Mouse (Mus musculus): ENCODE results near the gene Mrpl23.
A peak's percentile ranks its signal among the peaks of the same experiment; 100 is the strongest.

Gene Mrpl23

DNA sequence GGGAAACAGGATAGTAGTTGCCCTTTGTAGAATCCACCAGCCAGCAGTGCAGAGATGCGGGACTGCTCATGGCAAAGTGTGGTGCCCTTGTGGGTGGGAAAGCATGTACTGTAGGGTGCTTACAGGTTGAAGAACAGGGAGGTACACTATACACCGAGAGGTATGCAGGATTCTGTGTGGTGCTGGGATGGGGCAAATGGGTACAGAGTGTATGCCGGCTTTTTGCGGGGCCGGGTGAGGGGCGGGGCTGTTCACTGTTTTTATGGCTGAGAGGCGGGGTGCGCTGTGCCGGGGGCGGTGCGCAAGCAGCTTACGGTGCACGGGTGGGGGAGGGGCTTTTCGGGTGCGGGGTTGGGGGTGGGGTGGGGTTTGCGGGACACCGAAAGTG, at the start of gene Mrpl23:
Mrpl23 (plus strand) TSS at position 16 of the 388 bp plus-strand sequence.
- DNase-seq, result no peak

DNA sequence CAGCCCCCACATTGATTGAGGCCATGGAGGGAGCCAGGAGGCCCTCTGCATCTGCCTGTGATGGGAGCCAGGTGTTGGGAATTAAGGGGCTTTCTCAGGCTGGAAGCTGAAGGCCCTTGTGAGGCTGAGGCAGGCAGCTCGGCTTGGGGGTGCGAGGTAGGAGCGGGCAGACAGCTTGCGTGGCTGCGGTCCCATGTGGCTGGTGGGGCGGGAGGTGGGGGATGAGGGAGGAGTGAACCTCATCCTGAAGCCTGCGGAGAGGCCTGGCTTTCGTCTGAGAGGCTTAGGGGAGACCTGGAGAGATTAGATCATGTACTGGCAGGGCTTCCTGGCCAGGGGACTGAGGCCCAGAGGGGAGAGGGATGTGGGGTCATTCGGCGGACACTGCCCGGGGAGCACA, 49.4 kb upstream of the Mrpl23 start:
- no peak for DNase-seq

DNA sequence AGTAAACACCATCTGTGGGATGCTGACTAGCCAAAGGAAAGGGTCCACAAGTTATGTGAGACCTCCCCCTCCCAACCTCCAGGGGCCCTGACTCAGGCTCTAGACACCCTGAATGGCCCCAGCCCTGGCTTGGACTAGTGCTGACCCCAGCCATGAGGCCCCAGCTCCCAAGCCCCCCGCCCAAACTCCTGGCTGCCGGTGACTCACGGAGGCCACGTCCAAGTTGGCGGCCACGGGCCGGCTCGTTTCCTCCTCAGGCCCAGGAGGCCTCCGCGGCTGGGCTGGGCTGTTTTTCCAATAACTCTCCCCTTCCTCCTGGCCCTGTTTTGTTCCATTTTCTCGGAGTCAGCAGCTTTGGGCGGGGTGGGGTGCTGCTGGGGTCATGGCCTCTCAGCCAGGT, 47.7 kb upstream of the Mrpl23 start:
- no peak for DNase-seq

DNA sequence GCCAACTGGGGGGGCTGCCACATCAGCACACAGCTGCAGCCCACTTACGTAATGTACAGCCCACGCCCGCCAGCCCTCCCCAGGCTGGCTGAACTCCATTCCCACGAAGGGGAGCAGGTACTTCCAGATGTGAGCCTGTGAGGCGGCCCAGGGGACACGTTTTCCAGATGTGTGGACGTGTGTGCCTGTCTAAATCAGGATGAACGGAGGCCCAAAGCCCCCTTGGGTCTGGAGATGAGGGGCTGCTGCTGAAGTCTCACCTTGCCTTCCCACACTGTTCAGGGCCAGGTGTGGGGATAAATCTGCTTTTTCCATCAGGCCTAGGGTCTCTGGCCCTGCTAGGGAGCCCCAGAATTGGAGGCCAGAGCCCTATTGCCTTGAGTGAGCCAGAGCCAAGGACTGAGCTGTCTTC, 45.7 kb upstream of the Mrpl23 start:
- DNase-seq, result no peak

DNA sequence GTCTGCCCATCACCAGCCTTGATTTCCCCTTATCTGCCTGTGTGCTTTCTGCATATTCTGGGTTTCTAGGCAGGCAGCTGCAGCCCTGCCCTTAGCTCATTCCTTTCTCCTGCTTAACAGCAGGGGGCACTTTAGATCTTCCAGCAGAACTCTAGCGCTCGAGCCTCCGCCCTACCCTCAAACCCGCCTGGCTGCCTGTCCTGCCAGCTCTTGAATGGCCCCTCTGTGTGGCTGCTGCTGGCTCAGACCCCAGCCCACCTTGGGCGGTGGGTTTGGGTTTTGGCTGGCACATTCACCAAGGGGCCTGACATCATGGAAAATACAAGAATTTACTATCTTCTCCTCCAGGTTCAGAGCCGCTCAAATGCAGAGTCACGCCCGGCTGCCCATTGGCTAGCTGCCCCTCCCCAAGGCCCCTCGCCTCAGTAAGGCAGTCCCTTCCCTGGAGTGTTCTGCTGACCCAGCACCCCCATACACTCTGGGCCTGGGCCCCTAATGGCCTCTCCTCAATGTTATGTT, 45.1 kb upstream of the Mrpl23 start:
- no peak for DNase-seq

DNA sequence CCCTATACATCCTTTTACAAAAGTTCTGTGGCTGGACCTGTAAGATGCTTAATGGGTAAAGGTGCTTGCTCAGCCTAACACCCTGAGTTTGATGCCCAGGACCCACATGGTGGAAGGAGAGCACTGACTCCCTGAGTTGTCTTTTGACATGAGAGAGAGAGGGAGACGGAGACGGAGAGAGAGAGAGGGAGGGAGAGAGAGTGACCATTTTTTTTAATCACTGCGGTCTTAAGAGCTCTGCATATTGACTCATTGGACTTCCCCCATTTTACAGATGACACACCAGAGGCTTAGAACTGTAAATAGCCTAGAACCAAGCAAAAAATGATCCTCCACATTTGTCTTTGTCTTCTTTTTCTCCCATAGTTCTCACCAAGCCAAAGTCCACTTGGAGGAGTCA, 44.4 kb upstream of the Mrpl23 start:
- DNase-seq, result no peak

DNA sequence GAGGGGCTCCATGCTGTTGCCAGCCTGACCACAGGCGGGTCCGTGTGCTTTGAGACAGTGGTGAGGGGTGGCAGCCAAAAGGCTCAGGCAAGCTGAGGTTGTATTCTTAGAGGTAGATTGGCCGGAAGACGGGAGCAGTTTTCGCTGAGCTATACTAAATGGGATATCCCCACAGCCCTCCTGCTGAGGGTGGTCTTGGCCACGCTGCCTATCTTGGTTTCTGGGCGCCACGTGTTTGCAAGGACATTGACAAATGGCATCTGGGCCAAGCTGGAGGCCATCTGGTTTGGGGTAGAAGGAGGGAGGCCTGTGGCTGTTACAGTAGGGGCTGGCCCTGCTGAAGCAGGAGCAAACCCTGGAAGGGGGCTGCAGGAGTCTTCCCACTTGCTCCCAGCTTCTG, 39.0 kb upstream of the Mrpl23 start:
- DNase-seq, result no peak

DNA sequence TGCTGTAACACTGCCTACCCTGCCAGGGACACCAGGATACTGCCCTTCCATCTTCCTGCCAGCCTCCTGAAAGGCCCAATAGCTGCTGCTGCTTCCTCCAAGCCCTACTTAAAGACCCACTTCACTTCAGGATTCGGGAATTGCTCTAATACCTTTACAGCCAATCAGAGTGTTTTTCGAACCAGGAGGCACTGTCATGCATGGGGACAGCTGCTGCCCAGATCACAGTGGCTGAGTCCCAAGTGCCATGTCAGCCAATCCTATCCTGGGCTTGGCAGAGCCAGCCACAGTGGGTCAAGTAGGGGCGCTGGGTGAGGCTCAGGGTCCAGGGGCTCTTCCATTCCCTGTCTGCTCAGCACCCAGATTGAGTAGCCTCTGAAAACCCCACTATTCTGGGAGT, 36.3 kb upstream of the Mrpl23 start:
- DNase-seq, result no peak

DNA sequence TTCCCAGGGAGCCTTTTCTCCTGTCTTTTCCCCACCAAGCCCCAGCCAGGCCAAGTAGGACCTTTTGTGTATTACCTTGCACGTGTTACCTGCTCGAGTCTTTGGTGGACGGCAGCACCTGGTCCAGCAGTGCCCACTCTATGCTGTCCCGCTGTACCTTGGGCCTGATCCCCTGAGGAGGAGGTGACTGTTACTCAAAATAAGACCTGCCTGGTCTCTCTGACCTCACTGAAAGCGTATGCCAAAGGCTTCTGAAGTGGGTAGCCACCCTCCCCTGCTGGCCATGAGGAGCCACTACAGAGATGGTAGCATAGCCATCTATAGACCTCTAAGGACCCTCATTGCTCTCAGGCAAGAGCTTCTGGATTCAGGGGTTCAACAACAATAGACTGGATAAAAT, 35.7 kb upstream of the Mrpl23 start:
- DNase-seq, result no peak

DNA sequence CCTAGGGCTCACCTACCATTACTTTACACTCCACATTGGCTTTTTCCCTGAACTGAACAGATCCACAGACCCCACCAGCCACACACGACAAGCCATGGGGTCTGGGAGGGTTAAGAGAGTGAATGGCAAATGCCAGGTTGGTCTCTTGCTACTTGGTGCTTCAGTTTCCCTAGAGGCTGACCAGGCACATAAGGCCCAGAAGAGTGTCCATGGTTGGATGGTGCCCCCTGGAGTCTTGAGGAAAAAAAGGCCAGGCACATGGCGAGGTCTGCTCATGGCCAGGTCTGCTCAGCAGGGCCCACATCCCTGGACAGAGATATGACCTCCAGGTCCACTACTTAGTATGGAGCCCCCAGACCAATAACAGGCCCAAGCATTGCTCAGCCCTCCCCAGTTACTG, 34.7 kb upstream of the Mrpl23 start:
- peak; percentile 56 for DNase-seq

DNA sequence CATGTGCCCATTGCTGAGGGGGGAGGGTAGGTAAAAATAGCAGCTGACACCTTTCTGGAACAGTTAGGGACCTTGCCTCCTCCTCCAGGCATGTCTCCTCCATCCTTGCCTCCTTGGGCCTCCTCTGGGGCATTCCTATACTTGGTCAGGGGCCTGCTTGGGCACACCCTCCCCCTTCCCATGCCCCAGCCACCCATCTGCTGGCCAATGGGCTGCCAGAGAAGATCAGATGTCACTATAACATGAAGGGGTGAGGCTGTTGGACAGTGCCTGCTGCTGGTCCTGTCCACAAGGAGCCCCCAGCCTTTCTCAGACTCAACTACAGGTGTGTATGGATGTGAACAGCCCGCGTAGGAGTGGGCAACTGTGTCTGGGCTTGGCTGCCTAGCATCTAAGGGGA, 33.9 kb upstream of the Mrpl23 start, which contains the start of gene Tnnt3:
Tnnt3 (plus strand) TSS at position 262 of the 400 bp plus-strand sequence.
- no peak for DNase-seq

DNA sequence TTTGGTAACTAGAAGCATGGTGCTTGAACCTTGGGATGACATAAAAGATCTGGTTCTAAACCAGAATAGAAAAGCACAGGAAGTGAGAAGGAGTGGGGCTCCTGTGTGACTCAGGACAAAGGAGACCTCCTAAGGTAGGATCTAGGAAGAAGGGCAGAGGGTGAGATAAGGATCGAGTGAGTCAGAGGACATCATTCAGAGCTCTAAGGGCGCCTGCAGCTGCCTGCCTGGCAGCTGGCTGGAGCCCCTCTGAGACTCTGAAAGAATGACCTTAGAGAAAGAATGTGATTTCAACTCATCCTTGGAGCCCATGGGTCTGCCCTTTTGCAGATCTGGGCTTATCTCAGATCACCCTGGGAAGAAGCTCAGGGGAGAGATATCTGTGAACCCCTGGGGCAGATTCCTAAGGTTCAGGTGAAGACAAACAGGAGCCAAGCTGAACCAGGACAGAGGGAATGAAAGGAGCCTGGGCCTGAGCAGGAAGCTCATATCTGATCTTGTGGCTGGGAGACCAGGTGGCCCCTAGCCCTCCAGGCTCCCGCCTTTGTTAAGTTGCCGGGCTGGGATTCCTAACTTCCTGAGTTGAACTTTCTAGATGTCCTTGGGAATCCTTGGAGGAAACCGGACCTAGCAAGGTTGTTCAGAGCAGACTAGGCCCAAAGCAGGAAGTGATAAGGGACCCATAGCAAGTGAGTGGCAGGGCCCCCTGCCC, 33.3 kb upstream of the Mrpl23 start:
- DNase-seq, result no peak

DNA sequence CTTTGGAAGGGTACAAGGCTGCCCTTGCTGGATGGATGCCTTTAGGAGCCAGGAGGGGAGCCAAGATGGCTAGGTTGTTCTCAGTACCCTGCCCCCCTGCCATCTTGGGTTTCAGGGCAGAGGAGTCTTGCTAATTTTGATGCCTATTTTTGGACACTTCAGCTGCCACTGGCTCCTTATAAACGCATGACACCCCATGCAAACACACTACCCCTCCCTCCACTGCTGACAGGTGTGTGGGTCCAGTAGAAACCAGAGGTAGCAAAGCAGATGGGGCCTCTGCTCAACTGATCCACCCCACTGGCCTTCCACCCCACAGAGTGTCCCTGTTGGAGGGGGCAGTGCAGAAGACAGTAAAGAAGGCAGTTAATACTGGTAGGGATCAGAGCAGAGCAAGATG, 32.5 kb upstream of the Mrpl23 start:
- no peak for DNase-seq

DNA sequence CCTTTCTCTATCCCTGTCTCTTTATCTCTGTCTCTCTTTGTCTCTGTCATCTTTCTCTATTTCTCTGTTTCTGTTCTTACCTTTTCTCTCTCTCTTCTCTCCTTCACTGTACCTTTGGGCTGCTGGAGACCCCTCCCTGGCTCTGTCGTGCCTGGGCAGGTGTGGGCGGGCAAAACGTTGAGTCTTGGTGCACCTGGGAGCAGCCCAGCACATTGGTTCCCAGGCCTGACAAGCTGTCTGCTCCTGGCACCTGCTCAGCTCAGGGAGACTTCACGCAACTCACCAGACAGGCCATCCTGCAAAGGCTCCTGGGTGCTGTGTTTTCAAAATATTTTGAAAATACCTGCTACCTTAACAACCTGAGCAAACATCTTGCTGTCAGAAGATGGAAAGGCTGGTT, 29.3 kb upstream of the Mrpl23 start:
- DNase-seq, result no peak

DNA sequence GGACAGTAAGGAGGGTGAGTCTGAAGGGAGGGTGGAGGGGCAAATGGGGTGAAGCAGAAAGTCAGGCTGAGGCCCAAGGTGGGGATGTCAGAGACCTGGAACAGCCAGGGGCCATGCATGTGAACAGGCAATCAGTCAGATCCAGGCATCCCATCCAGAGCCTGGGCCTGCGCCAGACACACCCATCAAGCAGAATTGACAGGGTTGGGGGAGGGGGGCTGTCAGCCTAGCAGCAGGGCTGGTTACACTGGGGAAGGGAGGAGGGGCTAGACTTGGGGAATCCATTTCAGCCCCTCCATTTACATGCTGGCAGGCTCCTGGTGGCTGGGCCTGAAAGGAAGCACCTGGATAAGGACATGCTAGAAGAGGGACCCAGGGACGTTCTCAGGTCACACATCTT, 26.5 kb upstream of the Mrpl23 start:
- no peak for DNase-seq

DNA sequence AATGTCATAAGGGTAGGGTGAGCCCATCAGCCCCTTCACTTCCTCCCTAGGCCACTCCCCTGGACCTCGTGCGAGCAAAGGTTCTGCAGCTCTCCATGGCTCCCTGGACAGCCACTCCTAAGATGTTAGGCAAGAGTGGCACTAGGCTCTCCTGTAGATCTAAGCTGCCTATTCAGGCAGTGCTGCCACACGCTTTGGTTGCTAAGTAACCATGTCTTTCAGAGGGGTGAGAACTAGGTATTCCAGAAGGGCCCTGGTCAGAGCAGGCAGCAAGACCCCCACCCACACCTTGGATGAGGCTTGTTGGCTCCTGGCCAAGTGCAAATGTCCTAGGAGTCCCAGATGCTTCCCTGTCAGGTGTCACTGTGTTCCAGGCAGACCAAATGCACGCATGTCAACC, 26.0 kb upstream of the Mrpl23 start:
- no peak for DNase-seq

DNA sequence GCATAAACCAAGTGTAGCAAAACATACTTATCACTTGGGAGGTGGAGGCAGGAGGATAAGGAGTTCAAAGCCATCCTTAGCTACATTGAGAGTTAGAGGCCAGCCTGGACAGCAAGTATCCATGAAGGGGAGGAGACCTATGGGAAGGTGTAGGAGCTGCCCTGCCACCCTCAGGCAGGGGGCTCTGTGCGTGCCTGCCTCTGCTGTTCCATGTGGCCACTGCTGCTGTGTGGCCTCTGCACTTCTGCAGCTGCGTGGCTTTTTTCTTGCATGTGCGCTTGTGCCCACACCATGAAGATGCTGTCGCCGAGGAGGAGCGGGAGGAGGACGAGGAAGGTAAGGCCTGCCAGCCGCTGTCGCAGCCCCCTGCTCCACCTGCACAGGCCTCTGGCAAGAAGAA, 25.0 kb upstream of the Mrpl23 start:
- no peak for DNase-seq

DNA sequence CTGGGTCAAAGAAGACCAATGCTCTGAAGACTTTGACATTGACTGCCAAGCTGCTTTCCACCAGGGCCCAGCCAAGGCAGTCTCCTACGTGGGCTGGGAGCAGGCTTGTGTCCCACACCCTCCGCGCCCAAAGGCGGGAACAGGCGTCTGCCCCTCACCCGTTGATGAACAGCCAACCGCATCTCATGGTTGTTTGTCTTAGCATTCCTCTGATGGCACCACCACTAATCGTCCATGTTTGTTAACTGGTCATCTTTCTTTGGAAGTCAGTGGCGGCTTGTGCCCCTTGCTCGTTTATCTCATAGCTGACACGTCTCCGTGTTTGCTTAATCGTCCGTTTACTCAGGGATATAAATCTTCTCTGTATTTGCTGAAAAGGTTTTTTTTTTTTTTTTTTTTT, 23.0 kb upstream of the Mrpl23 start:
- no peak for DNase-seq

DNA sequence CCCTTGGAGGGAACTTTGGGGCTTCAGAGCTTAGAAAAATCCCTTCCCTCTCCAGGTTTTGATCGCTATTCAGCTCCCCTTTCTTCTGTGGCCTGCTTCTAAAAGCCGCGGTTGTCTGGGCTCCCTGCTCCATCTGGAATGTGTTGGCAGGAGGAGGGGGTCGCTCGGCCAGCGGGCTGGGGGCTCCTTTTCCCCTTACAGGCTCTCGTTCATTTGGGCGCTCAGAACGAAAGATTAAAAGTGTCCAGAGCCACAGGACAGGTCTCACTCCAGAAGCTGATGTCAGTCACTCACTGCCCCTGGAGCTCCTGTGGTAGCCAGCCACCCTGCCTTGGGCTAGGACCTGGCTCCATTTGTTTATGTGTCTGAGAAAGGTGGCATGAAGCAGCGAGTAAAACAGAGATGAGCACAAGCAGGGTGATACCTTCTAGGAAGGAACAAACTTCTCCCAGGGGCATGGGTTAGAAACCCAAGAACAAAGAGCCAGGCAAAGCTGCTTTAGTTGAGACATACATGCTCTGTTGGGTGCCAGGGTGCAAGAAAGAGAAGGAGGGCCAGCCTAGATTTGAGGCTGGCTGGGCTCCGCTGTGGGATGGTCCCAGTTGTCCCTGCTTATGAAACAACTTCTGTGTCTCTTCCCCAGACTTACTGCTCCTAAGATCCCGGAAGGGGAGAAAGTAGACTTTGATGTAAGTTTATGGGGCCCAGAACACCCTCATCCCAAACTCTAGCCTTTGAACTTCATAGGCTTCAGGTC, 22.3 kb upstream of the Mrpl23 start:
- DNase-seq, result no peak

DNA sequence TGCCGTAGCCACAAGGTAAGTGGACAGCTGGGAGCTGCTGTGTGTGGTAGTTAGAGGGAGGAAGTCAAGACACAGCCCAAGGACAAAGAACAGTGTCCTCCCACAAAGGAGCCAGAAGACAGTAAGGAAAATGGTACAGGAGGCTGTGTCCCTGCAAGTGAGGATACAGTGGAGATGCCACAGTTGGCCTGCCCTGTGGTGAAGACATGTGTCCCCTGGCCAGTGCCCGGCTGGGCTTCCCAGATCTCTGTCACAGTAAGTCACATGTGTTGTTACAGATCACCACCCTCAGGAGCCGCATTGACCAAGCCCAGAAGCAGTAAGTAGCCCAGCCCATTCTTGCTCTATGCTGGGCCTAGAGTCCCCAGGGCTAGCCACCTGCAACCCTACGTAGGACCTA, 18.4 kb upstream of the Mrpl23 start:
- no peak for DNase-seq

DNA sequence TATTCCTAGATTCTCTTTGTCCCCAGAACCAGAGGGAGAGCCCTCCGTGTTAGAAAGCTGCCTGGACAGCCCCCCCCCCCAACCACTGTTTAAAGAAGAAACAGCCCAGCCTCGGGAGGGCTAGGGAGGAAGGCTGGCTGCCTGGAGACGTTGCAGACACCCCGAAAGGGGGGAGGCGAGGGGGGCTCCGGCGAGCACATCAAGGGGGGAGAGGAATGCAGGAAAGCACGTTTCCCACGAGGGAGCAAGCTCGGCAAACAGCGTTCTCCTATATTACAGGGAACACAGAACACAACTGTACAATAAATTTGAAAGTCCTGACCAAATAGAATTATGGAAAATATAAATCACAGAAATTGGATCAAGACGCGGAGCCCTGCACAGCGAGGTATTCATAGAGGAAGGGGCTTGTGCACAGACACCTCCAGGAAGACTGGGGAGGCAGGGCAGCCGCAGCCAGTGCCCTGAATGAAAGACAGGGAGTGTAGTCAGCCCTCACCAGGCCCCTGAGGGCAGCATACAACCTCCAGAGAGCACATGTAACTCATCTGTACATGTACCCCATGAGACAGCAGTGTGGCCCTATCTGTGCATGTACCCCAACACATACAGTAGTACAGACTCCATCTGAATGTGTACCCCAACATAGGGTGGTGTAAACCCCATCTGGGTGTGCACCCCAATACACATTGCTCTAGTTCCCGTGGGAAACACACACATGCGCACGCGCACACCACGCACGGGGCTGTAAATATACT, 16.1 kb upstream of the Mrpl23 start:
- no peak for DNase-seq

DNA sequence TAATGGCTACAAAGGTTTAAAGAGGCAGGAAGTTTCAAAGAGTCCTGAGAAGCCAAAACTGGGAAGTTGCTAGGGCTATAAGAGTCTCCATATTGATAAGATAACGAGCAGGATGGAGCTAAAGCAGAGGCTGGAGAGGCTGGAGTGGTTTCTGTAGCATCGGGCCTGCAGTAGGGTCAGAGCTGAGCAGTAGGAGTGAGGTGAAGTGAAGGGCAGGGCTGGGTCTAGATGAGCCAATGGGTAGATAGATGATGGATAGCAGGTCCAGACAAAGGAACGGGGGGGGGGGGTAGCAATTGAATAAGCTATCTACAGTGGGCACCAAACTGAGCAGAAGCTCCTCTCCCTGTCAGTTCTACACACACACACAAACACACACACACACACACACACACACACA, 15.0 kb upstream of the Mrpl23 start:
- no peak for DNase-seq

DNA sequence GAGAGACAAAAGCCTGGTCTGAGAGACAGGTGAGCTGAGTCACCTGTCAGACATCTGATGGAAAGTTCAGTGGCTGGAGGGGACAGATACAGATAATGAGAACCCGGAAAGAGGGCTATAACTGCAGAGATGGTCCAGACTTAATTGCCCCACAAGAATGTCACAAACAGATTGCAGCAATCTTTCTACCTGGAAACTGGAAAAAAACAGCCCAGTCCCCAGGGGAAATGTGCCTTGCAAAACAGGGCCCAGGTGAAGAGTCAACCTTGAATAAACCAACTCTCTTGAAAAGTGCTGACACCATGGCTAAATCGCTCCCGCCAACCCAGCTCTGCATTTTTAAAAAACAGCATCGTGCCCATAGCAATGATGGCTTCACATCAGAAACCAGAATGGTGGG, 12.2 kb upstream of the Mrpl23 start:
- no peak for DNase-seq

DNA sequence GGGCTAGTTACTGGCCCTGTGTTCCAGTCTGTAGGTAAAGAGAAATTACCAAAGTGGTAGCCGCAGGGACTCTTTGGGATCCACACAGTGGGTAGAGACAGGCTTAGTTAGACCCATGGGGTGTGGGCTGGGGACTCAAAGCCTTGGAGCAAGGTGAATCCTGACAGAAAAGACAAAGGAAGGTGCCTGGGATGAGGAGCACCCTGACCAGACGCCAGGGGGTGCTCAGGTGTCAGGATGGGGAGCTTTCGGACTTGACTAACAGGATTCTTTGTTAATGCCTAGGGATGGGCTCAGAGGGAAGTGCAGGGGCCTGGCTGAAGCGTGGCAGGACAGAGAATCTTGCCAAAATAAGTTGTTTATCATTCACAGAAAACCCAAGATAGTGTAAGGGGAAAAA, 10.1 kb upstream of the Mrpl23 start:
- no peak for DNase-seq

All from cerebellum, adult 8-10 months (tissue).